Mouse (Mus musculus): ENCODE measurements at regions not wholly inside any gene's neighbourhood (a gene's known extent, or its start where the extent isn't known, plus 50 kb on each side); places are given as distances from the start of the nearest gene placed in this dataset.

DNA sequence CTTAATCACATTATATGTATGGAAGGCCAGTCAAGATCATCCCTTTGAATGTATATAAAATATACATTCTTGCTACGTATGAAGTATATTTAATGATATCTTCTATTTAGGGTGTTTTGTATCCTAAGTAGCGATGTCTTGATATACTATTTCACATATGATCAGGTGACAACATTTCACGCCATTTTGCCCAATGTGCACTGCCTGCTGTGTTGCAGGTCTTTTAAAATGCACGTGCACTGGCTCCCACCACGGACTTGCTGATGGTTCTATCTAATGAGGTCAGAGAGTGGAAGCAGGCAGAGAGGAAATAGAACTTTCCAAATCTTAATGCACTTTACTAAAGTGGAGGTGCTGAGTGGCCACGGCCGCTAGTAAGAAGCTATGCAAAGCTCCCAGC, 100.8 kb downstream of the A730009L09Rik start:
- Histone ChIP-seq H3K4me3 (ENCODE audit: low read depth, low read length) (no peak overlapping the region), H3K9me3 (ENCODE audit: control insufficient read depth, low read length) (no peaks in the 10 kb centered on the region), H3K27me3 (ENCODE audit: control insufficient read depth, insufficient read depth, low read length) (no peaks in the 10 kb centered on the region), H3K36me3 (ENCODE audit: control insufficient read depth, insufficient read depth, low read length) (no peaks in the 10 kb centered on the region), H3K4me1 (replicated peaks; ENCODE audit: control insufficient read depth, insufficient read depth) (no peaks in the 10 kb centered on the region), H3K9ac (ENCODE audit: low read length) (no peak overlapping the region), H3K4me2 (replicated peaks; ENCODE audit: low read depth) (no peak overlapping the region), H3K27ac (replicated peaks) (no peak overlapping the region)
- TF ChIP-seq EP300 (optimal IDR thresholded peaks at IDR 0.05): no peak
- no peak for TF ChIP-seq CTCF (IDR thresholded peaks at IDR 0.05; ENCODE audit: low read depth)
- ATAC-seq (ENCODE audit: low FRiP score, low TSS enrichment) (no peak), DNase-seq (ENCODE audit: low spot score) (no peak)
- 89% methylated on average over 7 of the region's 7 CpGs for WGBS

DNA sequence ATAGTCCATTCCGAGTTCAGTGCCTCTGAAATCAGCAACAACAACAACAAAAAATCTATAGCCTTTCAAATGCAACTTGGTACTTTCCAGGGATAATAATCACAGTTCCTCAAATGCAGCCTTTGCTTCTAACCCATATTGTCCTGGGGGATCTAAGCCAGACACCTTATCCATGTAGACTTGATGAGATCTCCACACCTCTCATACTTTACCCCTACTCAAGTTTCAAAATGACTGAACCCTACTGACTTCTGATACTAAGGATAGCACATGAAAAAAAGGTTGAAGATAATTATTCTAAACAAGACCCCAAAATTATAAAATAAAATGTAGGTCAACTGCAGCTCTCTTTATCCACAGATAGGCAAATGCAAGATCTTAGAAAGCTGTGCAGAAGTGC, 101.2 kb downstream of the A730009L09Rik start:
- TF ChIP-seq EP300 (optimal IDR thresholded peaks at IDR 0.05): no peak
- no peak for TF ChIP-seq CTCF (IDR thresholded peaks at IDR 0.05; ENCODE audit: low read depth)

DNA sequence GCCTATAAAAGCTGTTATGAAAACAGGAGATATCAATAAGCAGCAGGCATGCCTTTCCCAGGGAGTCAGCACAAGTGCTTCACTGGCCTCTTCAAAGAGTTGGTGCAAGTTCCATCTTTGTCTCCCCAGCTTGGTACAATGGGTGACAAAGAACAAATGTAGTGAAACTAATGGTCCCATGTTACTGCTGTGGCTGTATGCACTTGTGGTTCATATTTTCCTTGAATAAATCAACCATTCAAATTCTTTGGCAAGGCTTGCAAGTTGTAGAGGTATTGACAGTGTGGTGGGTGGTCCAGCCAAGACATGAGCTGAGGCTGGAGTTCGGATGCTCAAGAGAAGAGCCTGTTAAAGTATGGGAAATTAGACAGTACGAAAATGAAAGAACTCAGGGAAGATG, 103.5 kb downstream of the A730009L09Rik start:
- Histone ChIP-seq H3K9me3 (ENCODE audit: control insufficient read depth, low read length) (no peaks in the 10 kb centered on the region), H3K4me1 (replicated peaks; ENCODE audit: control insufficient read depth, insufficient read depth) (no peaks in the 10 kb centered on the region), H3K4me2 (replicated peaks; ENCODE audit: low read depth) (no peak overlapping the region), H3K27me3 (ENCODE audit: control insufficient read depth, insufficient read depth, low read length) (no peaks in the 10 kb centered on the region), H3K27ac (replicated peaks) (no peak overlapping the region), H3K36me3 (ENCODE audit: control insufficient read depth, insufficient read depth, low read length) (no peaks in the 10 kb centered on the region), H3K4me3 (ENCODE audit: low read depth, low read length) (no peak overlapping the region), H3K9ac (ENCODE audit: low read length) (no peak overlapping the region)
- 77% methylated on average over 2 of the region's 2 CpGs for WGBS
- TF ChIP-seq EP300 (optimal IDR thresholded peaks at IDR 0.05) (no peak), CTCF (IDR thresholded peaks at IDR 0.05; ENCODE audit: low read depth) (no peak)
- DNase-seq (ENCODE audit: low spot score) (no peak), ATAC-seq (ENCODE audit: low FRiP score, low TSS enrichment) (no peak)

More for the DNA sequence above, 101.2 kb downstream of the A730009L09Rik start:
- no peaks in the 10 kb centered on the region for H3K4me1 ChIP-seq (replicated peaks; ENCODE audit: control insufficient read depth, insufficient read depth)
- no peak for DNase-seq (ENCODE audit: low spot score)
- no peak overlapping the region for H3K4me3 ChIP-seq (ENCODE audit: low read depth, low read length)
- H3K9ac ChIP-seq (ENCODE audit: low read length): no peak overlapping the region
- H3K4me2 ChIP-seq (replicated peaks; ENCODE audit: low read depth): no peak overlapping the region
- ATAC-seq (ENCODE audit: low FRiP score, low TSS enrichment): no peak
- no peak overlapping the region for H3K27ac ChIP-seq (replicated peaks)
- WGBS: 77% methylated on average over 1 of the region's 1 CpGs
- no peaks in the 10 kb centered on the region for H3K9me3 ChIP-seq (ENCODE audit: control insufficient read depth, low read length)
- no peaks in the 10 kb centered on the region for H3K27me3 ChIP-seq (ENCODE audit: control insufficient read depth, insufficient read depth, low read length)
- no peaks in the 10 kb centered on the region for H3K36me3 ChIP-seq (ENCODE audit: control insufficient read depth, insufficient read depth, low read length)

DNA sequence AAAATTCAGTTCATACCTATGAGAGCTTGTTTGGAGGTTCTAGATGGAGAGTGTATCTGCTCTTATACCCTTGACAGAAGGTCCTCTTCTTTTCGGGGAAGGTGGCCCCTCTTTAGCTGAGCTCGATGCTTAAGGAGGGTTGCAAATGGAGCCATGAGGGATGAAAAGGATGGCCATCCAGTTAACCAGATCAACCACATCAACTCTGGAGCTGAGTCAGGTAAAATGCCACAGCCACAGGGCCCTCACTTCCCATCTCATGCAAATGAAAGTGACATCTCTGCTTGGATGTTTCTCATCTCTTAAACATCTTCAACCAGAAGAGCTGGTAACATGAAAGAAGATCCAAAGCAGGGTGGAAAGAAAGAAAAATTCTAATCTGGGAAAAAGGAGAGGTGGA, 105.0 kb downstream of the A730009L09Rik start:
- Histone ChIP-seq H3K4me3 (ENCODE audit: low read depth, low read length) (no peak overlapping the region), H3K27ac (replicated peaks) (no peak overlapping the region), H3K4me1 (replicated peaks; ENCODE audit: control insufficient read depth, insufficient read depth) (no peaks in the 10 kb centered on the region), H3K9me3 (ENCODE audit: control insufficient read depth, low read length) (no peaks in the 10 kb centered on the region), H3K9ac (ENCODE audit: low read length) (no peak overlapping the region), H3K27me3 (ENCODE audit: control insufficient read depth, insufficient read depth, low read length) (no peaks in the 10 kb centered on the region), H3K4me2 (replicated peaks; ENCODE audit: low read depth) (no peak overlapping the region), H3K36me3 (ENCODE audit: control insufficient read depth, insufficient read depth, low read length) (no peaks in the 10 kb centered on the region)
- DNase-seq (ENCODE audit: low spot score): no peak
- ATAC-seq (ENCODE audit: low FRiP score, low TSS enrichment): no peak
- 91% methylated on average over 2 of the region's 2 CpGs for WGBS
- TF ChIP-seq EP300 (optimal IDR thresholded peaks at IDR 0.05): no peak
- no peak for TF ChIP-seq CTCF (IDR thresholded peaks at IDR 0.05; ENCODE audit: low read depth)

GRCm38 (mm10) chr16:84620861-84621260, 105.9 kb downstream of the A730009L09Rik start:
- Histone ChIP-seq H3K9ac (ENCODE audit: low read length) (no peak overlapping the region), H3K27ac (replicated peaks) (no peak overlapping the region), H3K27me3 (ENCODE audit: control insufficient read depth, insufficient read depth, low read length) (no peaks in the 10 kb centered on the region), H3K4me3 (ENCODE audit: low read depth, low read length) (peak overlapping the region; percentile 8; the same call in 1 of the 2 replicates), H3K9me3 (ENCODE audit: control insufficient read depth, low read length) (no peaks in the 10 kb centered on the region), H3K4me1 (replicated peaks; ENCODE audit: control insufficient read depth, insufficient read depth) (no peaks in the 10 kb centered on the region), H3K36me3 (ENCODE audit: control insufficient read depth, insufficient read depth, low read length) (no peaks in the 10 kb centered on the region), H3K4me2 (replicated peaks; ENCODE audit: low read depth) (peak overlapping the region; percentile 8; the same call in 1 of the 2 replicates)
- ATAC-seq (ENCODE audit: low FRiP score, low TSS enrichment): no peak
- DNase-seq (ENCODE audit: low spot score): no peak
- WGBS: no CpG with 5 or more reads among the region's 1 CpGs
- TF ChIP-seq CTCF (IDR thresholded peaks at IDR 0.05; ENCODE audit: low read depth): no peak

DNA sequence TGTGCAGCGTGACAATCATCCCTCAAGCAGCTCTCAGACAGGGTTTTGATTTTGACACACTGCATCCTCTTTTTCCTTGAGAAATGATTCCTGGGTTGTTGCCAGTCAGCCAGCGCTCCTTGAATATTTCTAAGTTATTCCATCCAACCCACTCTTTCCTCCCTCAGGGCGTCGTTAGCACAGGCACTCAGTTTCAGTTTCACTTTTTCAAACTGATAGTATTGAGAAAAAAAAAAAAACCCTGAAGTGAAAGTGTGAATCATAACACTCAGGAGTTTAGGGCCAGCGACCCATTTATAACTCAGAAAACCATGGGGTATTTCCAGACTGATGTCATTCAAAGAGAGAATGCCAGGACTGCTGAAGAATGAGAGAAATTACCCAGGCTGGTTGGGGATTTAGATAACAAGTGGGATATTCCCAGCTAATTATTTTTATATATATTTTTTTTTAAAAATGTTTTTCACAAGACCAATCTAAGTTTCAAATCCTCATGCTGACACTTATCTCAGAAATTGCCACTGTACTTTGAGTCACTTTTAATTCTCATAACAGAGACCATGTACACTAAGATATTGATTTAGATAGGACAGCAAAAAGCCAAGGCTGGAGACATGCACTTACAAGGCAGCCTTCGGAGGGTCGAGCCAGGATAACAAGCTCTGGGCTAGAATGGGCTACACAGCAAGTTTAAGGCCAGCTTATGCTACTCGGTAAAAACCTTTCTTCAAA, 106.5 kb downstream of the A730009L09Rik start:
- no peak for TF ChIP-seq CTCF (IDR thresholded peaks at IDR 0.05; ENCODE audit: low read depth)
- TF ChIP-seq EP300 (optimal IDR thresholded peaks at IDR 0.05): no peak
- no peaks in the 10 kb centered on the region for H3K4me1 ChIP-seq (replicated peaks; ENCODE audit: control insufficient read depth, insufficient read depth)
- no peak overlapping the region for H3K27ac ChIP-seq (replicated peaks)
- no peaks in the 10 kb centered on the region for H3K9me3 ChIP-seq (ENCODE audit: control insufficient read depth, low read length)
- WGBS: 54% methylated on average over 8 of the region's 8 CpGs
- H3K9ac ChIP-seq (ENCODE audit: low read length): no peak overlapping the region
- H3K27me3 ChIP-seq (ENCODE audit: control insufficient read depth, insufficient read depth, low read length): no peaks in the 10 kb centered on the region
- no peak for DNase-seq (ENCODE audit: low spot score)
- no peaks in the 10 kb centered on the region for H3K36me3 ChIP-seq (ENCODE audit: control insufficient read depth, insufficient read depth, low read length)
- peak overlapping the region; percentile 8; the same call in 1 of the 2 replicates for H3K4me3 ChIP-seq (ENCODE audit: low read depth, low read length)
- ATAC-seq (ENCODE audit: low FRiP score, low TSS enrichment): no peak
- H3K4me2 ChIP-seq (replicated peaks; ENCODE audit: low read depth): peak overlapping the region; percentile 8; the same call in 1 of the 2 replicates

Measured in stomach, postnatal 0 days (tissue).